Mouse (Mus musculus) liver, embryonic 16.5 days (tissue): ENCODE measurements around the gene Arl15. TPM values are rescaled to one million over a fixed set of nuclear protein-coding genes. Genes with fewer than 3 reads are reported as not detected.

Experiments
- ATAC-seq: fragments of 200-750 bp; cut with Nextera tagmentation; 2 replicates; pipeline ENCODE4 v1.8.0; 2017; ENCODE audit warnings: low read depth, mild to moderate bottlenecking, moderate number of reproducible peaks, moderate library complexity
- H3K27ac ChIP-seq: fragments of 300-500 bp; sonication (generic); 2 replicates; pipeline ENCODE4 v1.5.1; 2014; ENCODE audit warnings: mild to moderate bottlenecking, low read length
- H3K27me3 ChIP-seq: fragments of 300-500 bp; sonication (generic); 2 replicates; pipeline ENCODE4 v1.6.1; 2014; ENCODE audit warnings: low read depth, low read length, mixed read lengths; ENCODE audit not compliant: control insufficient read depth, insufficient read depth
- H3K36me3 ChIP-seq: fragments of 300-500 bp; sonication (generic); 2 replicates; pipeline ENCODE4 v1.6.1; 2014; ENCODE audit warnings: mild to moderate bottlenecking; ENCODE audit not compliant: control insufficient read depth, insufficient read depth
- H3K4me1 ChIP-seq: fragments of 300-500 bp; sonication (generic); 2 replicates; pipeline ENCODE4 v1.6.1; 2014; ENCODE audit warnings: low read depth, low read length, mixed read lengths; ENCODE audit not compliant: control insufficient read depth
- H3K4me2 ChIP-seq: fragments of 300-500 bp; sonication (generic); 2 replicates; pipeline ENCODE4 v1.6.1; 2014; ENCODE audit warnings: low read depth, low read length, mixed read lengths
- H3K4me3 ChIP-seq: fragments of 300-500 bp; sonication (generic); 2 replicates; pipeline ENCODE4 v1.5.1; 2014; ENCODE audit warnings: low read depth, mild to moderate bottlenecking, low read length
- H3K9ac ChIP-seq: fragments of 300-500 bp; sonication (generic); 2 replicates; pipeline ENCODE4 v1.6.1; 2014; ENCODE audit warnings: low read depth, low read length
- H3K9me3 ChIP-seq: fragments of 300-500 bp; sonication (generic); replicated peaks from 2 replicates; pipeline ENCODE4 v1.6.1; 2016; ENCODE audit warnings: low read length; ENCODE audit not compliant: control insufficient read depth
- WGBS: fragments of 180-500 bp; shearing (Covaris S2); extraction: QIAGEN DNeasy Blood & Tissue Kit; methylation state at CpG from one replicate; pipeline ENCODE4 v1.1.7; 2014; ENCODE audit not compliant: insufficient replicate concordance; 5-methylcytosine and 5-hydroxymethylcytosine counted together
- polyA plus RNA-seq: library from polyadenylated mRNA; unstranded; fragments of >200 nt; fragmentation: Nextera tagmentation; extraction: Ambion mirVana; gene quantifications from 2 replicates; pipeline ENCODE4 v1.2.1, GENCODE M21; 2015

The Arl15 gene
- polyA plus RNA-seq, 1 experiment from 2014 or later: 2.9 TPM

DNA sequence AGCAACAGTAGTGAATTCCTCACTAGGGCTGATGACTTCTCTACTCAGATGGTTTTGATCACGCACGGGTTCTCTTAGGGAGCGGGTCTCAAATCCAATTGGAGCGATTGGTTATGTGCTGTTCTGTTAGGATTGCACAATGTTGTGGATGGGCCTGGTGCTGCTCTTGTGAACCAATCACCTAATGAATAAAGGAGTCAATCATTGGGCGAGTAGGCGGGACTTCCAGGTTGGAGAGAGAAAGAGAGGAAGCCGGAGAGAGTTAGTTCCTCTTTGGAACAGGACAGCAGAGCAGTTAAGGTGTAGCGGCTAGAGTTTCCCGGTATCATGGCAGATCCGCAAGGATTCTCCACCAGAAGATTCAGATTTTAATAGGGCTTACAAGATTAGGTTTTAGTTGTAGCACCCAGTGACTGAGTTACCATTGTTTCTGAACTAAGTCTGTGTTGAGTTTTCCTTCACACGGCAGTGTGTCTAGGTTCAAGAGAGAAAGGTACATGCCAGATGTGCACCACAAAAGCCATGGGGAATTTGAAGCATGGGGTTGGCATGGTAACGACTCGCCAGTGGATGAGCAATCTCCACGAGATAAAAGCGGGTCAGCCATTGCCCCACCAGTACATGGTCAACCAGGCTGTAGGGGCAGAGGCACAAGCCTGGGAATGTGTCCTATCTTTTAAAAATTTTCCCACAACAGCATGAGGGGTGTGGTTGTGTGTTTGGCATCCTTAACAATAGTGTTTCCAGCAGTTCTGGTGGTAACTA lies 408.7 kb downstream of the Arl15 start:
- no peaks in the 10 kb centered on the region for H3K9me3 ChIP-seq
- H3K4me3 ChIP-seq: no peak overlapping the region
- H3K4me1 ChIP-seq: no peaks in the 10 kb centered on the region
- no peak overlapping the region for H3K9ac ChIP-seq
- ATAC-seq: no peak
- 72% methylated on average over 15 of the region's 15 CpGs for WGBS
- H3K27ac ChIP-seq: no peak overlapping the region
- H3K4me2 ChIP-seq: no peak overlapping the region
- H3K27me3 ChIP-seq: no peaks in the 10 kb centered on the region
- H3K36me3 ChIP-seq: no peaks in the 10 kb centered on the region

Other genes with a start within 250 kb of the Arl15 start
- gene Snx18, start 175.9 kb upstream of the Arl15 start, polyA plus RNA-seq: 4.0 and 4.7 TPM in 2 replicates
- 0.35 and 0.70 TPM in 2 replicates for gene Hspb3, start 130.8 kb upstream of the Arl15 start, polyA plus RNA-seq